Mouse (Mus musculus) kidney, adult 8-10 months (tissue): Measurements from ENCODE around the gene Ptprr.

Source experiments
- DNase-seq, 2 experiments: peaks; one replicate each; pipeline ENCODE4 v3.0.0; 2022

Ptprr gene

GRCm38 (mm10) chr10:116199035-116199434, 181.0 kb downstream of the Ptprr start:
- DNase-seq: peak in 1 of 2 experiments; percentile 27

- DNase-seq: no peak
Observed at GRCm38 (mm10) chr10:116201542-116201941, 183.5 kb downstream of the Ptprr start.

GRCm38 (mm10) chr10:116205580-116206358, 187.8 kb downstream of the Ptprr start:
- DNase-seq: peak; percentile 40 to 64

GRCm38 (mm10) chr10:116206449-116206848, 188.4 kb downstream of the Ptprr start:
- DNase-seq: peak in 1 of 2 experiments; percentile 17

GRCm38 (mm10) chr10:116207987-116208726, 190.1 kb downstream of the Ptprr start:
- peak; percentile 55 for DNase-seq

- DNase-seq: peak; percentile 31 to 47
Observed at GRCm38 (mm10) chr10:116208727-116209115, 190.7 kb downstream of the Ptprr start.

GRCm38 (mm10) chr10:116212127-116212526, 194.1 kb downstream of the Ptprr start:
- DNase-seq: peak in 1 of 2 experiments; percentile 19

- DNase-seq: peak; percentile 79 to 80
Observed at GRCm38 (mm10) chr10:116220336-116221118, 202.5 kb downstream of the Ptprr start.

- no peak for DNase-seq
Observed at GRCm38 (mm10) chr10:116235299-116235698, 217.3 kb downstream of the Ptprr start.

- DNase-seq: no peak
Observed at GRCm38 (mm10) chr10:116242200-116242599, 224.2 kb downstream of the Ptprr start.

- DNase-seq: no peak
Observed at GRCm38 (mm10) chr10:116243373-116243772, 225.4 kb downstream of the Ptprr start.

GRCm38 (mm10) chr10:116245632-116246031, 227.6 kb downstream of the Ptprr start:
- no peak for DNase-seq

GRCm38 (mm10) chr10:116252668-116253067, 234.7 kb downstream of the Ptprr start:
- DNase-seq: no peak

GRCm38 (mm10) chr10:116253972-116254371, 236.0 kb downstream of the Ptprr start:
- no peak for DNase-seq

- no peak for DNase-seq
Observed at GRCm38 (mm10) chr10:116259298-116259697, 241.3 kb downstream of the Ptprr start.

- peak; percentile 47 to 60 for DNase-seq
Observed at GRCm38 (mm10) chr10:116260658-116261433, 242.8 kb downstream of the Ptprr start.

- no peak for DNase-seq
Observed at GRCm38 (mm10) chr10:116261559-116261958, 243.5 kb downstream of the Ptprr start.

GRCm38 (mm10) chr10:116264521-116264920, 246.5 kb downstream of the Ptprr start:
- no peak for DNase-seq

GRCm38 (mm10) chr10:116266561-116267433, 248.8 kb downstream of the Ptprr start:
- peak; percentile 70 to 75 for DNase-seq

GRCm38 (mm10) chr10:116267434-116267822, 249.4 kb downstream of the Ptprr start:
- DNase-seq: peak; percentile 77 to 94

- DNase-seq: no peak
Observed at GRCm38 (mm10) chr10:116268343-116268742, 250.3 kb downstream of the Ptprr start.
